Mouse (Mus musculus): ENCODE results near the gene Zzz3.

- TF ChIP-seq CTCF (IDR thresholded peaks at IDR 0.05; ENCODE audit: low read depth) (no peak), EP300 (IDR thresholded peaks at IDR 0.05; ENCODE audit: low read depth) (no peak)
These were observed 72.0 kb downstream of the Zzz3 start for GRCm38 (mm10) chr3:152467312-152467711.

Measured in heart, postnatal 0 days (tissue).